Comparison of ENCODE assay signal across 8 mouse cellular contexts in the genomic region with DNA sequence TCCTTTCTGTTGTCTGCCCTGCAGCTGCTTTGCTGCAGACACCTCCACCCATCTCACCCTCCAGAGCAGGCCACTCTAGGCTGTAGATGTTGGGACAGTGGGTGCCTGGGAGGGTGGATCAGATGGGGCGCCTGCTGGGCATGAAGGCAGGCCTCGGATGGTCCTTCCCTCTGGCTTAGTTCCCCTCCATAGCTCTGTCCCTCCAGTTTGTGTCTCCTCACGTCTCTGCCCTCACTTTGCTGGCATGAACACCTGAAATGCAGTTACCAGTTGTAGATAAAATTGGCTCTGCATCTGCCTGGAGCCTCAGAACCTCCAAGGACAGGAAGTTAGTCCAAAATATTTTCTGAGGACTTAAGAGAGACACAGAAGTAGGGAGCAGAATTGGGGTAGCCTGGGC. TPM values are rescaled to one million over a fixed set of nuclear protein-coding genes. Genes with fewer than 3 reads are reported as not detected.
DNase-seq lines count a peak whose midpoint lies in the region; ATAC-seq and TF ChIP-seq lines count a peak whose summit lies in the region.
"Had no signal": no experiment of that assay in that cellular context is flagged by ENCODE, and none has a peak within 500 bp of the region (broad histone marks: within the 10 kb centered on the region; RNA-seq: fewer than 3 reads in every experiment).

No protein-coding gene starts in this region.

- TF ChIP-seq POLR2A in embryonic fibroblast, embryonic 13.5 days (IDR thresholded peaks at IDR 0.05; ENCODE audit: low read depth, low read length): no peak; the same call in 1 of the 2 replicates
- no peak for TF ChIP-seq POLR2A in thymus, adult 2 months (IDR thresholded peaks at IDR 0.05; ENCODE audit: control insufficient read depth, extremely low read depth, insufficient read depth, low read length, poor library complexity)

- H3K9me3 ChIP-seq in lung, embryonic 16.5 days (ENCODE audit: control insufficient read depth, low read length): no peaks in the 10 kb centered on the region
- H3K9me3 ChIP-seq in intestine, embryonic 16.5 days (ENCODE audit: control insufficient read depth, low read length): no peaks in the 10 kb centered on the region
- H3K9me3 ChIP-seq in neural tube, embryonic 13.5 days: no peaks in the 10 kb centered on the region

- H3K4me1 ChIP-seq in lung, embryonic 16.5 days (replicated peaks; ENCODE audit: control insufficient read depth, insufficient read depth, low read length): peaks cover 44% of the 10 kb centered on the region
- 0 out of 2 replicates have a peak, but pooled peaks cover 7% of the 10 kb centered on the region for H3K4me1 ChIP-seq in embryonic fibroblast, embryonic 13.5 days (ENCODE audit: control insufficient read depth, insufficient read depth, low read length)
- peaks cover 23% of the 10 kb centered on the region for H3K4me1 ChIP-seq in intestine, embryonic 16.5 days (ENCODE audit: control insufficient read depth, insufficient read depth, low read length)
- H3K4me1 ChIP-seq in neural tube, embryonic 13.5 days (replicated peaks): peaks cover 47% of the 10 kb centered on the region
- H3K4me1 ChIP-seq in thymus, adult 2 months (replicated peaks; ENCODE audit: control insufficient read depth, insufficient read depth, low read length): peaks cover 10% of the 10 kb centered on the region

- ATAC-seq in lung, embryonic 16.5 days (ENCODE audit: low read depth): no peak
- ATAC-seq in intestine, embryonic 16.5 days: no peak
- ATAC-seq in neural tube, embryonic 13.5 days (ENCODE audit: low read depth): no peak

- no peak for DNase-seq in lung, postnatal 36 days
- DNase-seq in cerebellum, postnatal 10 days: no peak
- DNase-seq in thymus, adult 2 months: no peak
- DNase-seq: right cerebral cortex, postnatal 4 days had no signal

- peak overlapping the region; percentile 73 for H3K4me2 ChIP-seq in lung, embryonic 16.5 days (ENCODE audit: low read depth, low read length)
- peak overlapping the region; percentile 81 for H3K4me2 ChIP-seq in intestine, embryonic 16.5 days (ENCODE audit: low read depth, low read length)
- H3K4me2 ChIP-seq in neural tube, embryonic 13.5 days: peak overlapping the region; percentile 76

- no peaks in the 10 kb centered on the region for H3K27me3 ChIP-seq in lung, embryonic 16.5 days (ENCODE audit: control insufficient read depth, insufficient read depth, low read depth, low read length)
- H3K27me3 ChIP-seq in intestine, embryonic 16.5 days (replicated peaks; ENCODE audit: control insufficient read depth, insufficient read depth, low read length): no peaks in the 10 kb centered on the region
- H3K27me3 ChIP-seq in neural tube, embryonic 13.5 days: peaks cover 5% of the 10 kb centered on the region; the same call in 1 of the 2 replicates
- H3K27me3 ChIP-seq in thymus, adult 2 months (ENCODE audit: control insufficient read depth, insufficient read depth, low read length): no peaks in the 10 kb centered on the region

- peak overlapping the region; percentile 99 for H3K4me3 ChIP-seq in lung, embryonic 16.5 days (ENCODE audit: low read length)
- peak overlapping the region; percentile 82 for H3K4me3 ChIP-seq in embryonic fibroblast, embryonic 13.5 days (ENCODE audit: insufficient read depth, low read length)
- peak overlapping the region; percentile 84 for H3K4me3 ChIP-seq in intestine, embryonic 16.5 days (ENCODE audit: low read length)
- H3K4me3 ChIP-seq in neural tube, embryonic 13.5 days: peak overlapping the region; percentile 5; the same call in 1 of the 2 replicates
- no peak overlapping the region for H3K4me3 ChIP-seq in thymus, adult 2 months (ENCODE audit: control insufficient read depth, insufficient read depth, low read length)

- TF ChIP-seq CTCF in embryonic fibroblast, embryonic 13.5 days (IDR thresholded peaks at IDR 0.05; ENCODE audit: borderline replicate concordance, insufficient read depth, low read length): no peak
- no peak for TF ChIP-seq CTCF in thymus, adult 2 months (IDR thresholded peaks at IDR 0.05; ENCODE audit: borderline replicate concordance, control insufficient read depth, extremely low read depth, insufficient read depth, low read length, poor library complexity)

- WGBS in lung, embryonic 16.5 days: 43% methylated on average over 3 of the region's 3 CpGs
- 67% methylated on average over 3 of the region's 3 CpGs for WGBS in intestine, embryonic 16.5 days
- 70% methylated on average over 3 of the region's 3 CpGs for WGBS in neural tube, embryonic 13.5 days
- WGBS in thymus, adult 2 months: 75% methylated on average over 3 of the region's 3 CpGs

- H3K36me3 ChIP-seq in lung, embryonic 16.5 days (ENCODE audit: control insufficient read depth, insufficient read depth, low read length): peaks cover 33% of the 10 kb centered on the region
- H3K36me3 ChIP-seq in intestine, embryonic 16.5 days (ENCODE audit: control insufficient read depth, insufficient read depth, low read length): peaks cover 21% of the 10 kb centered on the region
- peaks cover 14% of the 10 kb centered on the region; the same call in 1 of the 2 replicates for H3K36me3 ChIP-seq in neural tube, embryonic 13.5 days
- no peaks in the 10 kb centered on the region for H3K36me3 ChIP-seq in thymus, adult 2 months (ENCODE audit: control insufficient read depth, insufficient read depth, low read length)

- H3K27ac ChIP-seq in lung, embryonic 16.5 days (ENCODE audit: low read length): peak overlapping the region; percentile 99
- peak overlapping the region; percentile 90 for H3K27ac ChIP-seq in embryonic fibroblast, embryonic 13.5 days (ENCODE audit: insufficient read depth, low read length)
- peak overlapping the region; percentile 94 for H3K27ac ChIP-seq in intestine, embryonic 16.5 days (ENCODE audit: low read length)
- no peak overlapping the region for H3K27ac ChIP-seq in neural tube, embryonic 13.5 days (replicated peaks)
- H3K27ac ChIP-seq in thymus, adult 2 months (ENCODE audit: control insufficient read depth, insufficient read depth, low read length): no peak overlapping the region

- peak overlapping the region; percentile 98 for H3K9ac ChIP-seq in lung, embryonic 16.5 days (ENCODE audit: low read length)
- peak overlapping the region; percentile 57 for H3K9ac ChIP-seq in intestine, embryonic 16.5 days (ENCODE audit: low read depth, low read length)
- H3K9ac ChIP-seq in neural tube, embryonic 13.5 days: no peak overlapping the region

RNA-seq across cellular contexts. Expression of a gene that starts 1.6 kb away (rescaled TPM):
- 25.5 and 26.3 TPM in 2 replicates for polyA plus RNA-seq in lung, embryonic 16.5 days (2015; fragmentation: Nextera tagmentation; extraction: Ambion mirVana)
- 59.7 and 75.7 TPM in 2 replicates for polyA plus RNA-seq in embryonic fibroblast, embryonic 13.5 days (2011; ENCODE audit: insufficient read length, low read depth, missing spikeins)
- polyA plus RNA-seq in intestine, embryonic 16.5 days (2015; fragmentation: Nextera tagmentation; extraction: Ambion mirVana): 9.7 and 9.9 TPM in 2 replicates
- 5.3 and 5.9 TPM in 2 replicates for polyA plus RNA-seq in neural tube, embryonic 13.5 days (2015; fragmentation: Nextera tagmentation; extraction: Ambion mirVana)
- polyA plus RNA-seq in thymus, adult 2 months (2012; rRNA removed): 9.1 and 12.6 TPM in 2 replicates

RNA-seq across cellular contexts. Expression of a gene that starts 36.8 kb away (rescaled TPM):
- polyA plus RNA-seq in lung, embryonic 16.5 days (2015; fragmentation: Nextera tagmentation; extraction: Ambion mirVana): 134 and 144 TPM in 2 replicates
- polyA plus RNA-seq in embryonic fibroblast, embryonic 13.5 days (2011; ENCODE audit: insufficient read length, low read depth, missing spikeins): 14.2 and 21.2 TPM in 2 replicates
- polyA plus RNA-seq in intestine, embryonic 16.5 days (2015; fragmentation: Nextera tagmentation; extraction: Ambion mirVana): 85.5 and 106 TPM in 2 replicates
- 17.5 and 21.0 TPM in 2 replicates for polyA plus RNA-seq in neural tube, embryonic 13.5 days (2015; fragmentation: Nextera tagmentation; extraction: Ambion mirVana)
- polyA plus RNA-seq in thymus, adult 2 months (2012; rRNA removed): 59.0 and 75.8 TPM in 2 replicates

RNA-seq across cellular contexts. Expression of a gene that starts 38.4 kb away (rescaled TPM):
- 2.7 and 3.6 TPM in 2 replicates for polyA plus RNA-seq in lung, embryonic 16.5 days (2015; fragmentation: Nextera tagmentation; extraction: Ambion mirVana)
- polyA plus RNA-seq in embryonic fibroblast, embryonic 13.5 days (2011; ENCODE audit: insufficient read length, low read depth, missing spikeins): not detected in 2 replicates
- polyA plus RNA-seq in intestine, embryonic 16.5 days (2015; fragmentation: Nextera tagmentation; extraction: Ambion mirVana): 17.3 and 18.4 TPM in 2 replicates
- polyA plus RNA-seq in neural tube, embryonic 13.5 days (2015; fragmentation: Nextera tagmentation; extraction: Ambion mirVana): 0.46 and 0.72 TPM in 2 replicates
- 4.7 and 6.5 TPM in 2 replicates for polyA plus RNA-seq in thymus, adult 2 months (2012; rRNA removed)

RNA-seq across cellular contexts. Expression of a gene that starts 55.5 kb away (rescaled TPM):
- polyA plus RNA-seq in lung, embryonic 16.5 days (2015; fragmentation: Nextera tagmentation; extraction: Ambion mirVana): 62.6 and 63.7 TPM in 2 replicates
- 15.9 and 18.6 TPM in 2 replicates for polyA plus RNA-seq in embryonic fibroblast, embryonic 13.5 days (2011; ENCODE audit: insufficient read length, low read depth, missing spikeins)
- 23.3 and 24.7 TPM in 2 replicates for polyA plus RNA-seq in intestine, embryonic 16.5 days (2015; fragmentation: Nextera tagmentation; extraction: Ambion mirVana)
- polyA plus RNA-seq in neural tube, embryonic 13.5 days (2015; fragmentation: Nextera tagmentation; extraction: Ambion mirVana): 21.3 and 22.8 TPM in 2 replicates
- 27.7 and 30.8 TPM in 2 replicates for polyA plus RNA-seq in thymus, adult 2 months (2012; rRNA removed)

Comparison
In these comparisons a context has a peak if more than half of its experiments do, and no peak if none do; other contexts are left out.
1. H3K27ac ChIP-seq: peak in lung, embryonic 16.5 days (single experiment), embryonic fibroblast, embryonic 13.5 days (single experiment) and intestine, embryonic 16.5 days (single experiment); none in neural tube, embryonic 13.5 days (single experiment) and thymus, adult 2 months (single experiment).
2. Peak in every context shown above with its lines, with median percentiles within 50 percentile points of each other: H3K4me2 ChIP-seq.